Mouse (Mus musculus) hindbrain, postnatal 0 days (tissue): ENCODE measurements around the gene Rab10. TPM values are rescaled to one million over a fixed set of nuclear protein-coding genes. Genes with fewer than 3 reads are reported as not detected.
A peak's percentile ranks its signal among the peaks of the same experiment; 100 is the strongest.

ENCODE experiments used
- ATAC-seq: fragments of 200-750 bp; cut with Nextera tagmentation; 2 replicates; pipeline ENCODE4 v1.8.0; 2017; ENCODE audit warnings: mild to moderate bottlenecking, moderate TSS enrichment, moderate library complexity
- DNase-seq: peaks from one replicate; pipeline ENCODE4 v3.0.0-alpha.2; 2015; ENCODE audit warnings: low spot score
- H3K27ac ChIP-seq: fragments of 300-500 bp; sonication (generic); 2 replicates; pipeline ENCODE4 v1.5.1; 2014; ENCODE audit warnings: mild to moderate bottlenecking
- H3K27me3 ChIP-seq: fragments of 300-500 bp; sonication (generic); 2 replicates; pipeline ENCODE4 v1.6.1; 2014; ENCODE audit warnings: low read length, mixed read lengths; ENCODE audit not compliant: insufficient read depth
- H3K36me3 ChIP-seq: fragments of 300-500 bp; sonication (generic); 2 replicates; pipeline ENCODE4 v1.6.1; 2014; ENCODE audit warnings: low read length, mixed read lengths; ENCODE audit not compliant: insufficient read depth
- H3K4me1 ChIP-seq: fragments of 300-500 bp; sonication (generic); 2 replicates; pipeline ENCODE4 v1.6.1; 2014; ENCODE audit warnings: antibody characterized with exemption, low read length, mixed read lengths; ENCODE audit not compliant: insufficient read depth
- H3K4me2 ChIP-seq: fragments of 300-500 bp; sonication (generic); 2 replicates; pipeline ENCODE4 v1.6.1; 2014; ENCODE audit warnings: low read depth, mild to moderate bottlenecking, low read length, moderate library complexity, mixed read lengths
- H3K4me3 ChIP-seq: fragments of 300-500 bp; sonication (generic); 2 replicates; pipeline ENCODE4 v1.5.1; 2014; ENCODE audit warnings: low read length
- H3K9ac ChIP-seq: fragments of 300-500 bp; sonication (generic); replicated peaks from 2 replicates; pipeline ENCODE4 v1.6.1; 2014; ENCODE audit warnings: mild to moderate bottlenecking, low read length, moderate library complexity, mixed read lengths
- H3K9me3 ChIP-seq: fragments of 300-500 bp; sonication (generic); 2 replicates; pipeline ENCODE4 v1.6.1; 2016; ENCODE audit warnings: low read length, mixed read lengths
- CTCF ChIP-seq: IDR thresholded peaks from 2 replicates; pipeline ENCODE4 v1.5.1; 2016; ENCODE audit warnings: antibody characterized with exemption, control low read depth, low read depth
- WGBS: fragments of 180-500 bp; shearing (Covaris S2); extraction: QIAGEN DNeasy Blood & Tissue Kit; methylation state at CpG from one replicate; pipeline ENCODE4 v1.1.7; 2014; 5-methylcytosine and 5-hydroxymethylcytosine counted together
- polyA plus RNA-seq: library from polyadenylated mRNA; unstranded; fragments of >200 nt; fragmentation: Nextera tagmentation; extraction: Ambion mirVana; gene quantifications from 2 replicates; pipeline ENCODE4 v1.2.1, GENCODE M21; 2015
- total RNA-seq: library from RNA; depleted of rRNA; stranded (reverse); fragments of >200 nt; gene quantifications from 2 replicates; pipeline ENCODE4 v1.2.3, GENCODE M21; 2014

Rab10 gene
- total and polyA plus RNA-seq, 2 experiments from 2014 or later = 140 to 202 TPM

DNA sequence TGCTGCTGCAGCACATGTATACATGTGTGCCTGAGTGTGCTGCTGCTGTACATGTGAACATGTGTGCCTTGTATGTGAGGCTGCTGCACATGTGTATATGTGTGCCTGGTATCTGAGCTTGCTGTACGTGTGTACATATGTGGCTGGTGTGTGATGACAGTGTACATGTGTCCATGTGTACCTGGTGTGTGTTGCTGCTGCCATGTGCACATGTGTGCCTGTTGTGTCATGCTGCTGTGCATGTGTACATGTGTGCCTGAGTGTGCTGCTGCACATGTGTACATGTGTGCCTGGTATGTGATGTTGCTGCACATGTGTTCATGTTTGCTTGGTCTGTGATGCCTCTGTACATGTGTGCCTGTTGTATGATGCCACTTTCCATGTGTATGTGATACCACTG lies 70.2 kb downstream of the Rab10 start:
- Histone ChIP-seq H3K9ac (no peak overlapping the region), H3K36me3 (peaks cover 16% of the 10 kb centered on the region; the same call in 1 of the 2 replicates), H3K9me3 (no peaks in the 10 kb centered on the region), H3K27ac (no peak overlapping the region), H3K27me3 (no peaks in the 10 kb centered on the region), H3K4me2 (no peak overlapping the region), H3K4me3 (no peak overlapping the region), H3K4me1 (0 out of 2 replicates have a peak, but pooled peaks cover 3% of the 10 kb centered on the region)
- no peak for TF ChIP-seq CTCF
- DNase-seq (no peak), ATAC-seq (no peak)
- WGBS = 95% methylated on average over 1 of the region's 1 CpGs

- Histone ChIP-seq H3K36me3 (peaks cover 16% of the 10 kb centered on the region; the same call in 1 of the 2 replicates), H3K4me1 (0 out of 2 replicates have a peak, but pooled peaks cover 3% of the 10 kb centered on the region), H3K9me3 (no peaks in the 10 kb centered on the region), H3K4me2 (no peak overlapping the region), H3K4me3 (no peak overlapping the region), H3K27me3 (no peaks in the 10 kb centered on the region), H3K9ac (no peak overlapping the region), H3K27ac (no peak overlapping the region)
- no peak for ATAC-seq
- WGBS = 75% methylated on average over 16 of the region's 16 CpGs
- no peak for DNase-seq
- no peak for TF ChIP-seq CTCF
Measured at GRCm38 (mm10) chr12:3238361-3239051, 71.3 kb downstream of the Rab10 start.

- no peaks in the 10 kb centered on the region for H3K27me3 ChIP-seq
- ATAC-seq = no peak
- H3K9ac ChIP-seq = no peak overlapping the region
- peaks cover 16% of the 10 kb centered on the region; the same call in 1 of the 2 replicates for H3K36me3 ChIP-seq
- DNase-seq = no peak
- no peaks in the 10 kb centered on the region for H3K9me3 ChIP-seq
- 51% methylated on average over 5 of the region's 5 CpGs for WGBS
- no peak overlapping the region for H3K27ac ChIP-seq
- 0 out of 2 replicates have a peak, but pooled peaks cover 3% of the 10 kb centered on the region for H3K4me1 ChIP-seq
- H3K4me2 ChIP-seq = no peak overlapping the region
- no peak overlapping the region for H3K4me3 ChIP-seq
- no peak for TF ChIP-seq CTCF
Measured at GRCm38 (mm10) chr12:3237799-3238198, 72.0 kb downstream of the Rab10 start.

GRCm38 (mm10) chr12:3236831-3237681 lies 72.7 kb downstream of the Rab10 start:
- Histone ChIP-seq H3K9me3 (no peaks in the 10 kb centered on the region), H3K4me3 (peak overlapping the region; percentile 58; the same call in 1 of the 2 replicates), H3K9ac (no peak overlapping the region), H3K4me2 (no peak overlapping the region; the same call in 1 of the 2 replicates), H3K27ac (no peak overlapping the region), H3K27me3 (no peaks in the 10 kb centered on the region), H3K4me1 (0 out of 2 replicates have a peak, but pooled peaks cover 3% of the 10 kb centered on the region), H3K36me3 (peaks cover 16% of the 10 kb centered on the region; the same call in 1 of the 2 replicates)
- WGBS = 97% methylated on average over 12 of the region's 12 CpGs
- ATAC-seq (no peak), DNase-seq (no peak)
- no peak for TF ChIP-seq CTCF

DNA sequence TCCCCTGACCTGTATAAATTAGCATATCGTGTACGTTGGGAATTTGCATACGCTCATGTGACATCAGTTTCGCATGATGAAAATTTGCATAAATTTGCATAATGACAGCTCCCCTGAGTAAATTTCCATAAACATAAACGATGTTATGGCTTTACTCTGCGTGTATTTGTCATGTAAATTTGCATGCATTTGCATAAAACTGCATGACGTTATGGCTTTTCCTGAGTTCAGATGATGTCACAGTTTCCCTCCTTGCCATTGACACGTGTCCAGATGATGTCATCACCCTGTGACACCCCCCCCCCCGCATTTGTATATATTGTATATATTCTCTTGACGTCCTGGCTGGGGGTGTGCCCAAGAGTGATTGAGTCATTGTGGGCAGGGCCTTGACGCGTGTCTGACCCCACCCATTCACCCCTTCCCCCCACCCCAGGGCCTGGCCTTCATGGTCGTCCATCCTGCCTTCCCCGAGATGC lies 73.6 kb downstream of the Rab10 start:
- Histone ChIP-seq H3K27ac (peak overlapping the region; percentile 89), H3K27me3 (no peaks in the 10 kb centered on the region), H3K9me3 (no peaks in the 10 kb centered on the region), H3K4me2 (peak overlapping the region; percentile 59), H3K36me3 (peaks cover 16% of the 10 kb centered on the region; the same call in 1 of the 2 replicates), H3K9ac (peak overlapping the region; percentile 49), H3K4me1 (0 out of 2 replicates have a peak, but pooled peaks cover 3% of the 10 kb centered on the region), H3K4me3 (peak overlapping the region; percentile 58)
- WGBS = 46% methylated on average over 14 of the region's 14 CpGs
- TF ChIP-seq CTCF = no peak
- DNase-seq (peak; percentile 53), ATAC-seq (peak; percentile 6; the same call in 1 of the 2 replicates)

GRCm38 (mm10) chr12:3235646-3236161 lies 74.1 kb downstream of the Rab10 start:
- peak overlapping the region; percentile 89 for H3K27ac ChIP-seq
- H3K36me3 ChIP-seq = peaks cover 15% of the 10 kb centered on the region; the same call in 1 of the 2 replicates
- H3K9me3 ChIP-seq = no peaks in the 10 kb centered on the region
- DNase-seq (peak; percentile 97), ATAC-seq (peak; percentile 87)
- H3K4me1 ChIP-seq = 0 out of 2 replicates have a peak, but pooled peaks cover 3% of the 10 kb centered on the region
- WGBS = 12% methylated on average over 38 of the region's 39 CpGs
- H3K9ac ChIP-seq = peak overlapping the region; percentile 49
- no peaks in the 10 kb centered on the region for H3K27me3 ChIP-seq
- H3K4me2 ChIP-seq = peak overlapping the region; percentile 59
- H3K4me3 ChIP-seq = peak overlapping the region; percentile 58
- TF ChIP-seq CTCF = peak; percentile 94
